Mouse (Mus musculus) MEL (cell line): ENCODE data around the gene Asna1. TPM values are rescaled to one million over a fixed set of nuclear protein-coding genes. Genes with fewer than 3 reads are reported as not detected.

Experiments
- DNase-seq: peaks from one replicate; pipeline ENCODE4 v3.0.0; 2011; ENCODE audit warnings: low read depth, low spot score
- H3K27ac ChIP-seq: 2 replicates; pipeline ENCODE4 v1.5.1; 2012; ENCODE audit warnings: low read depth, mild to moderate bottlenecking, control low read depth, low read length, moderate library complexity; ENCODE audit not compliant: control insufficient read depth
- H3K27me3 ChIP-seq, 2 experiments: fragments of 150-350 bp in 1 of 2; sonication (generic) in 1 of 2; 2 replicates each; pipeline ENCODE4 v1.6.1; 2012; ENCODE audit warnings: low read length in 2 of 2, mild to moderate bottlenecking in 2 of 2, improper control_type of control experiment in 1 of 2, moderate library complexity in 1 of 2; ENCODE audit not compliant: insufficient read depth in 2 of 2, control insufficient read depth in 1 of 2
- H3K36me3 ChIP-seq, 2 experiments: 2 replicates each; pipeline ENCODE4 v1.6.1; 2012 to 2014; ENCODE audit warnings: low read length in 2 of 2, improper control_type of control experiment in 1 of 2, inconsistent platforms in 1 of 2, mild to moderate bottlenecking in 1 of 2; ENCODE audit not compliant: insufficient read depth in 2 of 2, control insufficient read depth in 1 of 2
- H3K4me1 ChIP-seq, 2 experiments: fragments of 150-350 bp in 1 of 2; sonication (generic) in 1 of 2; 2 replicates each; pipeline ENCODE4 v1.6.1; 2012; ENCODE audit warnings: low read length in 2 of 2, improper control_type of control experiment in 1 of 2, mild to moderate bottlenecking in 1 of 2; ENCODE audit not compliant: insufficient read depth in 2 of 2, control insufficient read depth in 1 of 2
- H3K4me3 ChIP-seq, 2 experiments: fragments of 150-350 bp in 1 of 2; sonication (generic) in 1 of 2; 2 replicates each; pipeline ENCODE4 v1.5.1; 2012; ENCODE audit warnings: low read depth in 2 of 2, low read length in 2 of 2, mild to moderate bottlenecking in 2 of 2, moderate library complexity in 2 of 2, control low read depth in 1 of 2, improper control_type of control experiment in 1 of 2; ENCODE audit not compliant: control insufficient read depth in 1 of 2, insufficient read depth in 1 of 2
- H3K79me2 ChIP-seq: 2 replicates; pipeline ENCODE4 v1.6.1; 2012; ENCODE audit warnings: mild to moderate bottlenecking, low read length, moderate library complexity; ENCODE audit not compliant: control insufficient read depth, poor library complexity, insufficient read depth
- H3K9ac ChIP-seq: 2 replicates; pipeline ENCODE4 v1.6.1; 2012; ENCODE audit warnings: low read depth, mild to moderate bottlenecking, control low read depth, low read length, moderate library complexity; ENCODE audit not compliant: control insufficient read depth, poor library complexity, severe bottlenecking
- H3K9me3 ChIP-seq: fragments of 150-350 bp; sonication (generic); replicated peaks from 2 replicates; pipeline ENCODE4 v1.6.1; 2012; ENCODE audit warnings: mild to moderate bottlenecking, low read length, improper control_type of control experiment, moderate library complexity; ENCODE audit not compliant: insufficient read depth
- BHLHE40 ChIP-seq: IDR thresholded peaks from 2 replicates; pipeline ENCODE4 v1.6.1; 2012; ENCODE audit warnings: low read depth, mild to moderate bottlenecking, inconsistent platforms, low read length, improper control_type of control experiment, borderline replicate concordance
- CHD1 ChIP-seq: IDR thresholded peaks from 2 replicates; pipeline ENCODE4 v1.6.1; 2012; ENCODE audit warnings: low read depth, mild to moderate bottlenecking, inconsistent platforms, low read length, improper control_type of control experiment
- CHD2 ChIP-seq: IDR thresholded peaks from 2 replicates; pipeline ENCODE4 v1.6.1; 2011; ENCODE audit warnings: low read length, improper control_type of control experiment
- CTCF ChIP-seq, 3 experiments: IDR thresholded peaks in 2 of 3; conservative IDR thresholded peaks in 1 of 3; 2 replicates each; pipeline ENCODE4 v1.5.1; 2011 to 2012; ENCODE audit warnings: low read length in 3 of 3, low read depth in 2 of 3, mild to moderate bottlenecking in 2 of 3, improper control_type of control experiment in 1 of 3, inconsistent platforms in 1 of 3, mixed read lengths in 1 of 3, moderate library complexity in 1 of 3; ENCODE audit not compliant: control insufficient read depth in 1 of 3, insufficient read depth in 1 of 3, poor library complexity in 1 of 3, severe bottlenecking in 1 of 3
- E2F4 ChIP-seq: IDR thresholded peaks from 2 replicates; pipeline ENCODE4 v1.6.1; 2011; ENCODE audit warnings: low read depth, low read length, improper control_type of control experiment, borderline replicate concordance
- EP300 ChIP-seq, 2 experiments: IDR thresholded peaks; 2 replicates each; pipeline ENCODE4 v1.6.1; 2011; ENCODE audit warnings: improper control_type of control experiment in 2 of 2, low read length in 2 of 2, low read depth in 1 of 2, mild to moderate bottlenecking in 1 of 2
- GATA1 ChIP-seq: IDR thresholded peaks from 2 replicates; pipeline ENCODE4 v1.6.1; 2011; ENCODE audit warnings: low read depth, low read length, improper control_type of control experiment
- JUND ChIP-seq: IDR thresholded peaks from 2 replicates; pipeline ENCODE4 v1.6.1; 2011; ENCODE audit warnings: low read depth, mild to moderate bottlenecking, improper control_type of control experiment, low read length
- MAX ChIP-seq: IDR thresholded peaks from 2 replicates; pipeline ENCODE4 v1.6.1; 2011; ENCODE audit warnings: low read length, improper control_type of control experiment
- MEF2A ChIP-seq: IDR thresholded peaks from 2 replicates; pipeline ENCODE4 v1.6.1; 2014; ENCODE audit warnings: low read depth, mild to moderate bottlenecking, inconsistent platforms, low read length, improper control_type of control experiment; ENCODE audit not compliant: poor library complexity, insufficient replicate concordance, severe bottlenecking; ENCODE audit errors: extremely low read depth
- MXI1 ChIP-seq: IDR thresholded peaks from 2 replicates; pipeline ENCODE4 v1.6.1; 2011; ENCODE audit warnings: mild to moderate bottlenecking, low read depth, low read length, improper control_type of control experiment
- MYB ChIP-seq: IDR thresholded peaks from 2 replicates; pipeline ENCODE4 v1.6.1; 2011; ENCODE audit warnings: mild to moderate bottlenecking, low read depth, low read length, improper control_type of control experiment
- NRF1 ChIP-seq: IDR thresholded peaks from 2 replicates; pipeline ENCODE4 v1.6.1; 2014; ENCODE audit warnings: low read depth, mild to moderate bottlenecking, inconsistent platforms, low read length, improper control_type of control experiment, moderate library complexity; ENCODE audit not compliant: poor library complexity, insufficient read depth, severe bottlenecking
- POLR2AphosphoS5 ChIP-seq: IDR thresholded peaks from 2 replicates; pipeline ENCODE4 v1.6.1; 2012; ENCODE audit warnings: low read depth, borderline replicate concordance, mild to moderate bottlenecking, inconsistent platforms, low read length, moderate library complexity, mixed read lengths
- RCOR1 ChIP-seq: IDR thresholded peaks from 2 replicates; pipeline ENCODE4 v1.6.1; 2012; ENCODE audit warnings: low read depth, mild to moderate bottlenecking, inconsistent platforms, low read length, improper control_type of control experiment
- SIN3A ChIP-seq: IDR thresholded peaks from 2 replicates; pipeline ENCODE4 v1.6.1; 2012; ENCODE audit warnings: low read length, improper control_type of control experiment, inconsistent platforms
- SMC3 ChIP-seq: IDR thresholded peaks from 2 replicates; pipeline ENCODE4 v1.6.1; 2011; ENCODE audit warnings: low read depth, low read length, improper control_type of control experiment
- TAL1 ChIP-seq: IDR thresholded peaks from 2 replicates; pipeline ENCODE4 v1.6.1; 2012; ENCODE audit warnings: mild to moderate bottlenecking, inconsistent platforms, low read length, moderate library complexity, mixed read lengths
- TBP ChIP-seq: IDR thresholded peaks from 2 replicates; pipeline ENCODE4 v1.8.0; 2011; ENCODE audit warnings: low read depth, low read length, improper control_type of control experiment
- TCF12 ChIP-seq: IDR thresholded peaks from 2 replicates; pipeline ENCODE4 v1.6.1; 2014; ENCODE audit warnings: low read depth, mild to moderate bottlenecking, inconsistent platforms, low read length, improper control_type of control experiment, moderate library complexity
- USF2 ChIP-seq, 2 experiments: IDR thresholded peaks; 2 replicates each; pipeline ENCODE4 v1.6.1; 2011 to 2012; ENCODE audit warnings: improper control_type of control experiment in 2 of 2, low read length in 2 of 2, borderline replicate concordance in 1 of 2, inconsistent platforms in 1 of 2, low read depth in 1 of 2, mild to moderate bottlenecking in 1 of 2; ENCODE audit not compliant: insufficient read depth in 1 of 2
- ZC3H11A ChIP-seq: IDR thresholded peaks from 2 replicates; pipeline ENCODE4 v1.6.1; 2012; ENCODE audit warnings: low read depth, mild to moderate bottlenecking, inconsistent platforms, low read length, improper control_type of control experiment
- ZKSCAN1 ChIP-seq: IDR thresholded peaks from 2 replicates; pipeline ENCODE4 v1.6.1; 2012; ENCODE audit warnings: low read depth, mild to moderate bottlenecking, inconsistent platforms, low read length, improper control_type of control experiment, moderate library complexity
- polyA plus RNA-seq, 2 experiments: library from polyadenylated mRNA; stranded (reverse) in 1 of 2; unstranded in 1 of 2; fragments of >175 nt in 1 of 2; fragments of >200 nt in 1 of 2; gene quantifications; 2 replicates each; pipeline versions ENCODE4 v1.2.1 to v1.2.4; 2012; ENCODE audit warnings: low replicate concordance in 2 of 2, low read depth in 1 of 2; ENCODE audit not compliant: insufficient read length in 2 of 2, insufficient read depth in 1 of 2, missing spikeins in 1 of 2
- total RNA-seq: library from RNA; depleted of rRNA; stranded (reverse); fragments of 300-350 nt; gene quantifications from 2 replicates; pipeline ENCODE4 v1.2.3, GENCODE M21; 2012

Gene Asna1
- total and polyA plus RNA-seq, 3 experiments: 132 to 192 TPM; not detected in 1

DNA sequence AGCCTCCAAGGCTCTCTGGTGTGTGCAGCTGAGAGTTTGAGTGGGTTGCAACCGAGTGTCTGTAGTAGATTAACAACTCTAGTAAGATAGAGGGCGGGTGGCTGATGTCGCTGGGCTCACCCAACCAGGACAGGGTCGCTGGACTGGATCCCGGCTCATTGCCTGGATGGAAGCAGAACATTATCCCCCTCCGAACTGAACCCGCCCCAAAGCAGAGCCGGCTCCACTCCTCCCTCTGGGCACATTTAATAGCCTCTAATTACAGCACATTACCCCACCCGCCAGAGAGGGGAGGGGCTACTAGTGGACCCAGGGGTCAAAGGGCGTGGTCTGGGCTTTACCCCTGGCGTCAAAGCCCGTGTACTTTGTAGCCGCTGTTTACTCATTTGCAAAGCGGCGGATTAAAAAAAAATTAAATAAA is 35.8 kb downstream of the Asna1 start:
- Histone ChIP-seq H3K9ac (peak overlapping the region; percentile 87), H3K4me3 (peak overlapping the region; percentile 39 to 55), H3K27ac (no peak overlapping the region), H3K9me3 (no peaks in the 10 kb centered on the region), H3K36me3 (peaks cover 0 to 20% of the 10 kb centered on the region in 2 experiments; a peak in 2 of 4 replicates), H3K27me3 (no peaks in the 10 kb centered on the region), H3K4me1 (peaks cover 0 to 29% of the 10 kb centered on the region in 2 experiments; a peak in 3 of 4 replicates), H3K79me2 (peaks cover 6% of the 10 kb centered on the region; the same call in 1 of the 2 replicates)
- TF ChIP-seq TAL1 (peak; percentile 34; the same call in 1 of the 2 replicates), SIN3A (no peak), TBP (no peak), ZKSCAN1 (no peak), USF2 (IDR thresholded peaks at IDR 0.05; ENCODE audit: borderline replicate concordance in 1 of 2, insufficient read depth in 1 of 2, low read depth in 1 of 2, low read length in 2 of 2) (no peak), SMC3 (no peak), NRF1 (no peak), GATA1 (no peak)
- DNase-seq: peak; percentile 49

DNA sequence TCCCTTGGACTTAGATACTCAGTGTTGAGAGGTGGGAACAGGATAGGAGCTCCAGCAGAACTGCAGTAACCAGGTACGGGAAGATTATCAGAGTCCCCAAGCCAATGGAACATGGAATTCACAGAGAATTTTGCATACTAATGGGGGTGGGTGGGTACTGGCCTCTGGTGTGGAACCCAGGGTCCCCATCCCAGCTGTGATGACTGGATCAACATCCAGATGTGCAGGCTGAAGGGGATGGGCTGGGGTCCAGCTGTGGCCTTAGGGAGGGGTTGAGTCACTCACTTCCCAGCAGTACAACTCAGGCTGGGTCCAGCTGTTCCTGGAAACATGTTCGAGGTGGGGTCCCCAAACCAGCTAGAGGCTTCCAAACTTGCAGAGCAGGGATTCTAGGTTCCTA is 37.2 kb downstream of the Asna1 start:
- no peaks in the 10 kb centered on the region for H3K9me3 ChIP-seq
- no peak overlapping the region for H3K27ac ChIP-seq
- H3K27me3 ChIP-seq: no peaks in the 10 kb centered on the region
- no peak overlapping the region for H3K9ac ChIP-seq
- DNase-seq: no peak
- H3K4me3 ChIP-seq: no peak overlapping the region
- H3K36me3 ChIP-seq: peaks cover 0 to 33% of the 10 kb centered on the region in 2 experiments; a peak in 2 of 4 replicates
- TF ChIP-seq CHD2: no peak
- no peak for TF ChIP-seq MAX
- no peak for TF ChIP-seq JUND
- no peak for TF ChIP-seq TCF12
- no peak for TF ChIP-seq SMC3
- no peak for TF ChIP-seq MYB
- TF ChIP-seq MEF2A: no peak
- TF ChIP-seq BHLHE40: no peak
- no peak for TF ChIP-seq EP300 (IDR thresholded peaks at IDR 0.05; ENCODE audit: low read depth in 1 of 2, low read length in 2 of 2)
- no peak for TF ChIP-seq RCOR1
- no peak for TF ChIP-seq E2F4
- no peak for TF ChIP-seq CTCF (IDR thresholded peaks at IDR 0.05 in 2 of 3, conservative IDR thresholded peaks at IDR 0.05 in 1 of 3; ENCODE audit: control insufficient read depth in 1 of 3, insufficient read depth in 1 of 3, low read depth in 2 of 3, low read length in 3 of 3, poor library complexity in 1 of 3, severe bottlenecking in 1 of 3)
- TF ChIP-seq USF2 (IDR thresholded peaks at IDR 0.05; ENCODE audit: borderline replicate concordance in 1 of 2, insufficient read depth in 1 of 2, low read depth in 1 of 2, low read length in 2 of 2): no peak
- no peak for TF ChIP-seq TBP
- TF ChIP-seq MXI1: no peak
- TF ChIP-seq ZC3H11A: no peak
- TF ChIP-seq CHD1: no peak
- no peak for TF ChIP-seq POLR2AphosphoS5
- TF ChIP-seq, all 39 proteins: peak for 0
- Histone ChIP-seq H3K4me1 (peaks cover 1 to 40% of the 10 kb centered on the region in 2 experiments), H3K79me2 (peaks cover 6% of the 10 kb centered on the region; the same call in 1 of the 2 replicates)
